ENCODE assay signal across 23 mouse cellular contexts in the genomic region with DNA sequence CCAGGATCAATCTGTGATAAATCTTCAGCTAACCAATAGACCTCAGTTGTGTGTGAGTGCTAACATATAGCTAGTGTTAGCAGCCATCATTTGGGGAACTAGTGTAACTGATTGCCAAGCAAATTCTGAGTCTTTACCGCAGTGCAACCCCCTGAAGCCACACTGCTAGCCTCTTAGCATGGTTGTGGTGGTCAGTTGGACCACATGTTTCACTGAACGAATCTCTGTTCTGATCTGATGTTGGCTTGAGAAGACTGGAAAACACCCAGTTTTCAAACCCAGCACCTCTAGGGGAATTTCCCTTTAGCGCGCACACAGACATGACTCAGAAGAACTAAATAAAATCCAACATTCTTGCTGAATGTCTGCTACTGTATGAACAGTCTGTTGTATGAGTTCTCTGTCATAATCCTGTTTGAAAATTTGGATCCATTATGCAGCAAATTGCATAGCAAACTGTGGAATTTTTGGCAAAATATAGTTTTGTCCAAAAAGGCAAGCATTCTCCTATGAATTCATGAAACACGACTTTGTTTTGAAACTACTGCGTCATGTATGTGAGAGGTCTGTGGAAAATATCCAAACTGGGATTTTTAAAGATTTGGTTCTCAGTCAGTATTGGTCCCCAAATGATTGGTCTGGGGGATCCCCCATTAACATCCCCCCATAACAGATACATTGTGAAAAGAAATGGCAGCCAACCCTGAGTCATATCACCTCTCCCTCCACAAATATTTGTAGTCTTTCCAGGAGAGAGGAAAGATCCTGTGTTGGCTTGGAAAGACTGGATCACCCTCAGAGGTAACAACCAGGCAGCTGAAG. TPM values are rescaled to one million over a fixed set of nuclear protein-coding genes. Genes with fewer than 3 reads are reported as not detected.
DNase-seq lines count a peak whose midpoint lies in the region; TF ChIP-seq lines count a peak whose summit lies in the region.
"Had no signal": no experiment of that assay in that cellular context is flagged by ENCODE, and none has a peak within 500 bp of the region (broad histone marks: within the 10 kb centered on the region; RNA-seq: fewer than 3 reads in every experiment).

No protein-coding gene starts in this region.

- no peaks in the 10 kb centered on the region; the same call in 1 of the 2 replicates for H3K4me1 ChIP-seq in embryonic fibroblast, embryonic 13.5 days (ENCODE audit: control insufficient read depth, insufficient read depth, low read length)
- no peaks in the 10 kb centered on the region for H3K4me1 ChIP-seq in thymus, adult 2 months (replicated peaks; ENCODE audit: control insufficient read depth, insufficient read depth, low read length)
- H3K4me1 ChIP-seq: embryonic facial prominence, embryonic 10.5 days; embryonic facial prominence, embryonic 12.5 days; forebrain, embryonic 13.5 days; forebrain, embryonic 15.5 days had no signal

- no peak overlapping the region for H3K4me3 ChIP-seq in embryonic fibroblast, embryonic 13.5 days (ENCODE audit: insufficient read depth, low read length)
- H3K4me3 ChIP-seq in thymus, adult 2 months (ENCODE audit: control insufficient read depth, insufficient read depth, low read length): no peak overlapping the region
- H3K4me3 ChIP-seq: embryonic facial prominence, embryonic 10.5 days; embryonic facial prominence, embryonic 12.5 days; erythroblast, embryonic 14.5 days; forebrain, embryonic 13.5 days; forebrain, embryonic 15.5 days had no signal

- whole genome bisulfite sequencing in thymus, adult 2 months: 87% methylated on average over 6 of the region's 6 CpGs

- H3K27ac ChIP-seq in embryonic fibroblast, embryonic 13.5 days (ENCODE audit: insufficient read depth, low read length): peak overlapping the region; percentile 84
- H3K27ac ChIP-seq in thymus, adult 2 months (ENCODE audit: control insufficient read depth, insufficient read depth, low read length): no peak overlapping the region
- H3K27ac ChIP-seq: embryonic facial prominence, embryonic 10.5 days; embryonic facial prominence, embryonic 12.5 days; forebrain, embryonic 13.5 days; forebrain, embryonic 15.5 days had no signal

- TF ChIP-seq CTCF in embryonic fibroblast, embryonic 13.5 days (IDR thresholded peaks at IDR 0.05; ENCODE audit: borderline replicate concordance, insufficient read depth, low read length): no peak
- TF ChIP-seq CTCF in thymus, adult 2 months (IDR thresholded peaks at IDR 0.05; ENCODE audit: borderline replicate concordance, control insufficient read depth, extremely low read depth, insufficient read depth, low read length, poor library complexity): no peak

- no peak for TF ChIP-seq POLR2A in embryonic fibroblast, embryonic 13.5 days (IDR thresholded peaks at IDR 0.05; ENCODE audit: low read depth, low read length)
- no peak for TF ChIP-seq POLR2A in thymus, adult 2 months (IDR thresholded peaks at IDR 0.05; ENCODE audit: control insufficient read depth, extremely low read depth, insufficient read depth, low read length, poor library complexity)

- no peaks in the 10 kb centered on the region for H3K36me3 ChIP-seq in thymus, adult 2 months (ENCODE audit: control insufficient read depth, insufficient read depth, low read length)
- H3K36me3 ChIP-seq: embryonic facial prominence, embryonic 10.5 days; embryonic facial prominence, embryonic 12.5 days; forebrain, embryonic 15.5 days; G1E had no signal

- H3K27me3 ChIP-seq in thymus, adult 2 months (ENCODE audit: control insufficient read depth, insufficient read depth, low read length): no peaks in the 10 kb centered on the region
- H3K27me3 ChIP-seq: embryonic facial prominence, embryonic 12.5 days; forebrain, embryonic 13.5 days; forebrain, embryonic 15.5 days had no signal

- peak; percentile 26 for DNase-seq in 3134 (ENCODE audit: extremely low read depth, insufficient read length, low spot score)
- DNase-seq in 3T3-L1 (ENCODE audit: low read depth, low spot score): peak; percentile 38
- DNase-seq in NIH3T3 (ENCODE audit: low read depth): peak; percentile 50
- no peak for DNase-seq in frontal cortex, adult 2 months (ENCODE audit: extremely low spot score in 1 of 2, low spot score in 1 of 2)
- DNase-seq in right cerebral cortex, postnatal 10 days (ENCODE audit: low spot score in 2 of 2): no peak
- DNase-seq in thymus, adult 2 months: no peak
- DNase-seq in spleen, postnatal 14 days (ENCODE audit: low spot score in 2 of 2): no peak
- DNase-seq: adrenal gland, adult 2 months; adrenal gland, postnatal 10 days; adrenal gland, postnatal 25 days; cerebellum, adult 11-12 months; cerebellum, adult 2 months; cerebellum, adult 9-10 months; cerebellum, postnatal 10 days; cerebellum, postnatal 25 days; forebrain, postnatal 0 days had no signal

RNA-seq across cellular contexts. Expression of gene Grb14, which starts 27.6 kb away (rescaled TPM):
- polyA plus RNA-seq in embryonic fibroblast, embryonic 13.5 days (2011; ENCODE audit: insufficient read length, low read depth, missing spikeins): 49.7 and 123 TPM in 2 replicates
- polyA plus RNA-seq in frontal cortex, adult 2 months (2012; rRNA removed): 26.5 and 33.3 TPM in 2 replicates
- 0.85 and 3.5 TPM in 2 replicates for polyA plus RNA-seq in thymus, adult 2 months (2012; rRNA removed)
- polyA plus RNA-seq: G1E had no signal

Comparison
In these comparisons a context has a peak if more than half of its experiments do, and no peak if none do; other contexts are left out.
1. DNase-seq: peak in 3134 (single experiment), 3T3-L1 (single experiment) and NIH3T3 (single experiment); none in frontal cortex, adult 2 months (0 of 2), right cerebral cortex, postnatal 10 days (0 of 2), thymus, adult 2 months (single experiment) and spleen, postnatal 14 days (0 of 2).